Mouse (Mus musculus) MEL (cell line): ENCODE measurements around the gene Eif4g1. TPM values are rescaled to one million over a fixed set of nuclear protein-coding genes. Genes with fewer than 3 reads are reported as not detected.
A peak's percentile ranks its signal among the peaks of the same experiment; 100 is the strongest.

Experiments
- DNase-seq: peaks from one replicate; pipeline ENCODE4 v3.0.0; 2011; ENCODE audit warnings: low read depth, low spot score
- H3K27ac ChIP-seq: 2 replicates; pipeline ENCODE4 v1.5.1; 2012; ENCODE audit warnings: low read depth, mild to moderate bottlenecking, control low read depth, low read length, moderate library complexity; ENCODE audit not compliant: control insufficient read depth
- H3K27me3 ChIP-seq, 2 experiments: fragments of 150-350 bp in 1 of 2; sonication (generic) in 1 of 2; 2 replicates each; pipeline ENCODE4 v1.6.1; 2012; ENCODE audit warnings: low read length in 2 of 2, mild to moderate bottlenecking in 2 of 2, improper control_type of control experiment in 1 of 2, moderate library complexity in 1 of 2; ENCODE audit not compliant: insufficient read depth in 2 of 2, control insufficient read depth in 1 of 2
- H3K36me3 ChIP-seq, 2 experiments: 2 replicates each; pipeline ENCODE4 v1.6.1; 2012 to 2014; ENCODE audit warnings: low read length in 2 of 2, improper control_type of control experiment in 1 of 2, inconsistent platforms in 1 of 2, mild to moderate bottlenecking in 1 of 2; ENCODE audit not compliant: insufficient read depth in 2 of 2, control insufficient read depth in 1 of 2
- H3K4me1 ChIP-seq, 2 experiments: fragments of 150-350 bp in 1 of 2; sonication (generic) in 1 of 2; 2 replicates each; pipeline ENCODE4 v1.6.1; 2012; ENCODE audit warnings: low read length in 2 of 2, improper control_type of control experiment in 1 of 2, mild to moderate bottlenecking in 1 of 2; ENCODE audit not compliant: insufficient read depth in 2 of 2, control insufficient read depth in 1 of 2
- H3K4me3 ChIP-seq, 2 experiments: fragments of 150-350 bp in 1 of 2; sonication (generic) in 1 of 2; 2 replicates each; pipeline ENCODE4 v1.5.1; 2012; ENCODE audit warnings: low read depth in 2 of 2, low read length in 2 of 2, mild to moderate bottlenecking in 2 of 2, moderate library complexity in 2 of 2, control low read depth in 1 of 2, improper control_type of control experiment in 1 of 2; ENCODE audit not compliant: control insufficient read depth in 1 of 2, insufficient read depth in 1 of 2
- H3K79me2 ChIP-seq: 2 replicates; pipeline ENCODE4 v1.6.1; 2012; ENCODE audit warnings: mild to moderate bottlenecking, low read length, moderate library complexity; ENCODE audit not compliant: control insufficient read depth, poor library complexity, insufficient read depth
- H3K9ac ChIP-seq: 2 replicates; pipeline ENCODE4 v1.6.1; 2012; ENCODE audit warnings: low read depth, mild to moderate bottlenecking, control low read depth, low read length, moderate library complexity; ENCODE audit not compliant: control insufficient read depth, poor library complexity, severe bottlenecking
- H3K9me3 ChIP-seq: fragments of 150-350 bp; sonication (generic); replicated peaks from 2 replicates; pipeline ENCODE4 v1.6.1; 2012; ENCODE audit warnings: mild to moderate bottlenecking, low read length, improper control_type of control experiment, moderate library complexity; ENCODE audit not compliant: insufficient read depth
- BHLHE40 ChIP-seq: IDR thresholded peaks from 2 replicates; pipeline ENCODE4 v1.6.1; 2012; ENCODE audit warnings: low read depth, mild to moderate bottlenecking, inconsistent platforms, low read length, improper control_type of control experiment, borderline replicate concordance
- CHD2 ChIP-seq: IDR thresholded peaks from 2 replicates; pipeline ENCODE4 v1.6.1; 2011; ENCODE audit warnings: low read length, improper control_type of control experiment
- E2F4 ChIP-seq: IDR thresholded peaks from 2 replicates; pipeline ENCODE4 v1.6.1; 2011; ENCODE audit warnings: low read depth, low read length, improper control_type of control experiment, borderline replicate concordance
- JUND ChIP-seq: IDR thresholded peaks from 2 replicates; pipeline ENCODE4 v1.6.1; 2011; ENCODE audit warnings: low read depth, mild to moderate bottlenecking, improper control_type of control experiment, low read length
- MAFK ChIP-seq: IDR thresholded peaks from 2 replicates; pipeline ENCODE4 v1.6.1; 2011; ENCODE audit warnings: low read depth, mild to moderate bottlenecking, low read length, improper control_type of control experiment, borderline replicate concordance
- MAX ChIP-seq: IDR thresholded peaks from 2 replicates; pipeline ENCODE4 v1.6.1; 2011; ENCODE audit warnings: low read length, improper control_type of control experiment
- MEF2A ChIP-seq: IDR thresholded peaks from 2 replicates; pipeline ENCODE4 v1.6.1; 2014; ENCODE audit warnings: low read depth, mild to moderate bottlenecking, inconsistent platforms, low read length, improper control_type of control experiment; ENCODE audit not compliant: poor library complexity, insufficient replicate concordance, severe bottlenecking; ENCODE audit errors: extremely low read depth
- MXI1 ChIP-seq: IDR thresholded peaks from 2 replicates; pipeline ENCODE4 v1.6.1; 2011; ENCODE audit warnings: mild to moderate bottlenecking, low read depth, low read length, improper control_type of control experiment
- MYC ChIP-seq: IDR thresholded peaks from 2 replicates; pipeline ENCODE4 v1.6.1; 2011; ENCODE audit warnings: low read depth, mild to moderate bottlenecking, low read length, improper control_type of control experiment, moderate library complexity
- NELFE ChIP-seq: IDR thresholded peaks from 2 replicates; pipeline ENCODE4 v1.6.1; 2011; ENCODE audit warnings: low read depth, low read length, improper control_type of control experiment
- POLR2A ChIP-seq, 2 experiments: IDR thresholded peaks; 2 replicates each; pipeline ENCODE4 v1.6.1; 2011 to 2012; ENCODE audit warnings: low read length in 2 of 2, mild to moderate bottlenecking in 2 of 2, control low read depth in 1 of 2, improper control_type of control experiment in 1 of 2, low read depth in 1 of 2, moderate library complexity in 1 of 2; ENCODE audit not compliant: control insufficient read depth in 1 of 2, insufficient read depth in 1 of 2, poor library complexity in 1 of 2
- POLR2AphosphoS2 ChIP-seq: IDR thresholded peaks from 2 replicates; pipeline ENCODE4 v1.6.1; 2011; ENCODE audit warnings: low read length, improper control_type of control experiment
- SIN3A ChIP-seq: IDR thresholded peaks from 2 replicates; pipeline ENCODE4 v1.6.1; 2012; ENCODE audit warnings: low read length, improper control_type of control experiment, inconsistent platforms
- SMC3 ChIP-seq: IDR thresholded peaks from 2 replicates; pipeline ENCODE4 v1.6.1; 2011; ENCODE audit warnings: low read depth, low read length, improper control_type of control experiment
- TCF12 ChIP-seq: IDR thresholded peaks from 2 replicates; pipeline ENCODE4 v1.6.1; 2014; ENCODE audit warnings: low read depth, mild to moderate bottlenecking, inconsistent platforms, low read length, improper control_type of control experiment, moderate library complexity
- UBTF ChIP-seq: IDR thresholded peaks from 2 replicates; pipeline ENCODE4 v1.6.1; 2012; ENCODE audit warnings: low read depth, mild to moderate bottlenecking, inconsistent platforms, low read length, improper control_type of control experiment, moderate library complexity, borderline replicate concordance; ENCODE audit not compliant: insufficient read depth
- USF1 ChIP-seq: IDR thresholded peaks from 2 replicates; pipeline ENCODE4 v1.6.1; 2014; ENCODE audit warnings: low read depth, mild to moderate bottlenecking, inconsistent platforms, low read length, improper control_type of control experiment, moderate library complexity
- ZC3H11A ChIP-seq: IDR thresholded peaks from 2 replicates; pipeline ENCODE4 v1.6.1; 2012; ENCODE audit warnings: low read depth, mild to moderate bottlenecking, inconsistent platforms, low read length, improper control_type of control experiment
- ZKSCAN1 ChIP-seq: IDR thresholded peaks from 2 replicates; pipeline ENCODE4 v1.6.1; 2012; ENCODE audit warnings: low read depth, mild to moderate bottlenecking, inconsistent platforms, low read length, improper control_type of control experiment, moderate library complexity
- ZMIZ1 ChIP-seq: IDR thresholded peaks from 2 replicates; pipeline ENCODE4 v1.6.1; 2012; ENCODE audit warnings: low read depth, mild to moderate bottlenecking, inconsistent platforms, low read length, improper control_type of control experiment, moderate library complexity
- ZNF384 ChIP-seq: IDR thresholded peaks from 2 replicates; pipeline ENCODE4 v1.6.1; 2012; ENCODE audit warnings: low read depth, mild to moderate bottlenecking, inconsistent platforms, low read length, improper control_type of control experiment
- polyA plus RNA-seq, 2 experiments: library from polyadenylated mRNA; stranded (reverse) in 1 of 2; unstranded in 1 of 2; fragments of >175 nt in 1 of 2; fragments of >200 nt in 1 of 2; gene quantifications; 2 replicates each; pipeline versions ENCODE4 v1.2.1 to v1.2.4; 2012; ENCODE audit warnings: low replicate concordance in 2 of 2, low read depth in 1 of 2; ENCODE audit not compliant: insufficient read length in 2 of 2, insufficient read depth in 1 of 2, missing spikeins in 1 of 2
- total RNA-seq: library from RNA; depleted of rRNA; stranded (reverse); fragments of 300-350 nt; gene quantifications from 2 replicates; pipeline ENCODE4 v1.2.3, GENCODE M21; 2012

The Eif4g1 gene
- total and polyA plus RNA-seq, 3 experiments = 327 to 436 (median 409) TPM

DNA sequence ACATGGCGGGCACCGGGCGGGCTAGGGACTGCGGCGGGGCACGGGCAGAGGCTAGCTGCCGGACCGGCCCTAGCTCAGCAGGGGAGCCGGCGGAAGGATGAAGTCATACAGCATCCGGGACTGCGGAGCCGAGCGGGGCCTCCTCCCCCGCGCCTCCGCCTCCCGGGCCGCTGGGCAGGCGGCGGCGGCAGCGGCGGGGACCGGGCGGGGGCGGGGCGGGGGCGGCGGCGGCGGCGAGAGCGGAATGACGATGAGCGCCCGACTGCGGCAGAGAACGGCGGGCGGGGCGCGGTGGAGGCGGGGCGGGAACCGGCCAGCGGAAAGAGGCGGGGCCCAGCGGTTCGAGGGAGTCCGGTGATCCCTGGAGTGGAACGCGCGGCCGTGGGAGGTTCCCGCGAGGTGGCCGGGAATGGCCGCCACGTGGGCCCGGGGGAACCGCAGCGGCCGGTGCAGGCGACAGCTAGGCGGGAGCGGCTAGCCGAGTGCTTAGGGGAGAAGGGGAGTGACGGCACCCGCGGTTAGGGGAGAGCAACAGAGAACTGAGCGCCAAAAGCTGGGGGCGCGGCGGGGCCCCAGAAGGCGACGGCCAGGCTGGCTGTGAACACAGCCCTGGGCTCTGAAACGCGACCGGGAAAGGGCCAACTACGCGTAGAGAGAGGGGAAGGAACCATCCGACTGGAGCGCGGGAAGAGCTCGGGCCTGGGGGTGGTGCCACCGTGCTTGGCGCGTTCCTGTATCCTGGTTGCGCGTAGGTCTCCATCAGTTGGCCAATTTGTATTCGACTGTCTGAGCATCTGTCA is 46.7 kb upstream of the Eif4g1 start, which contains the start of gene Camk2n2:
TSS of gene Camk2n2 (minus strand) at position 97 of the 800 bp plus-strand sequence.
- no peaks in the 10 kb centered on the region for H3K9me3 ChIP-seq
- no peak for TF ChIP-seq ZC3H11A
- TF ChIP-seq POLR2A (IDR thresholded peaks at IDR 0.05; ENCODE audit: control insufficient read depth in 1 of 2, insufficient read depth in 1 of 2, low read depth in 1 of 2, low read length in 2 of 2, poor library complexity in 1 of 2) = peak in 1 of 2 experiments; percentile 59; a peak in 2 of 4 replicates
- TF ChIP-seq ZKSCAN1 = no peak
- TF ChIP-seq MAX = peak; percentile 45; the same call in 1 of the 2 replicates
- no peak for TF ChIP-seq MAFK
- TF ChIP-seq CHD2 = no peak
- TF ChIP-seq BHLHE40 = no peak
- no peak for TF ChIP-seq JUND
- TF ChIP-seq MXI1 = peak; percentile 37; the same call in 1 of the 2 replicates
- TF ChIP-seq MEF2A = no peak
- peak; percentile 22; the same call in 1 of the 2 replicates for TF ChIP-seq TCF12
- no peak for TF ChIP-seq USF1
- no peak for TF ChIP-seq SMC3
- peak; percentile 76; the same call in 1 of the 2 replicates for TF ChIP-seq E2F4
- TF ChIP-seq MYC = no peak
- no peak for TF ChIP-seq UBTF
- peak; percentile 25; the same call in 1 of the 2 replicates for TF ChIP-seq NELFE
- 0 out of 2 replicates have a peak, but pooled peaks have one; percentile 20 for TF ChIP-seq ZMIZ1
- no peak; the same call in 1 of the 2 replicates for TF ChIP-seq POLR2AphosphoS2
- no peak for TF ChIP-seq ZNF384
- TF ChIP-seq SIN3A = 0 out of 2 replicates have a peak, but pooled peaks have one; percentile 37
- H3K27me3 ChIP-seq = no peaks in the 10 kb centered on the region; a peak in 1 of 4 replicates
- H3K27ac ChIP-seq = peak within 1 kb of the TSS; percentile 81
- H3K4me1 ChIP-seq = peaks cover 0 to 11% of the 10 kb centered on the region in 2 experiments; a peak in 2 of 4 replicates
- DNase-seq = peak; percentile 79
- H3K36me3 ChIP-seq = peaks cover 0 to 13% of the 10 kb centered on the region in 2 experiments; a peak in 2 of 4 replicates
- H3K9ac ChIP-seq = peak within 1 kb of the TSS; percentile 92
- H3K79me2 ChIP-seq = peaks cover 4% of the 10 kb centered on the region; the same call in 1 of the 2 replicates
- peak within 1 kb of the TSS; percentile 61 to 83 for H3K4me3 ChIP-seq
